Mouse (Mus musculus) midbrain, embryonic 11.5 days (tissue): ENCODE data around the gene Stam2. TPM values are rescaled to one million over a fixed set of nuclear protein-coding genes. Genes with fewer than 3 reads are reported as not detected.

Experiments
- ATAC-seq: fragments of 200-750 bp; cut with Nextera tagmentation; 2 replicates; pipeline ENCODE4 v1.8.0; 2017; ENCODE audit warnings: moderate TSS enrichment, moderate library complexity; ENCODE audit not compliant: low FRiP score
- DNase-seq: peaks from one replicate; pipeline ENCODE4 v3.0.0; 2015; ENCODE audit warnings: low spot score; ENCODE audit errors: missing footprints
- H3K27ac ChIP-seq: fragments of 300-500 bp; sonication (generic); 2 replicates; pipeline ENCODE4 v1.5.1; 2014; ENCODE audit warnings: low read depth, low read length
- H3K27me3 ChIP-seq: fragments of 300-500 bp; sonication (generic); 2 replicates; pipeline ENCODE4 v1.6.1; 2014; ENCODE audit warnings: mild to moderate bottlenecking, low read length, moderate library complexity, mixed read lengths; ENCODE audit not compliant: control insufficient read depth, insufficient read depth
- H3K36me3 ChIP-seq: fragments of 300-500 bp; sonication (generic); 2 replicates; pipeline ENCODE4 v1.6.1; 2014; ENCODE audit warnings: mild to moderate bottlenecking, low read length, moderate library complexity, mixed read lengths; ENCODE audit not compliant: control insufficient read depth, insufficient read depth
- H3K4me1 ChIP-seq: fragments of 300-500 bp; sonication (generic); 2 replicates; pipeline ENCODE4 v1.6.1; 2014; ENCODE audit warnings: low read length; ENCODE audit not compliant: control insufficient read depth, insufficient read depth
- H3K4me2 ChIP-seq: fragments of 300-500 bp; sonication (generic); 2 replicates; pipeline ENCODE4 v1.6.1; 2014; ENCODE audit warnings: mild to moderate bottlenecking, moderate library complexity
- H3K4me3 ChIP-seq: fragments of 300-500 bp; sonication (generic); 2 replicates; pipeline ENCODE4 v1.5.1; 2014; ENCODE audit warnings: low read depth, low read length
- H3K9ac ChIP-seq: fragments of 300-500 bp; sonication (generic); 2 replicates; pipeline ENCODE4 v1.6.1; 2014; ENCODE audit warnings: low read length
- H3K9me3 ChIP-seq: fragments of 300-500 bp; sonication (generic); 2 replicates; pipeline ENCODE4 v1.6.1; 2016; ENCODE audit warnings: low read length; ENCODE audit not compliant: control insufficient read depth
- WGBS: fragments of 180-500 bp; shearing (Covaris S2); extraction: QIAGEN DNeasy Blood & Tissue Kit; methylation state at CpG from one replicate; pipeline ENCODE4 v1.1.7; 2014; 5-methylcytosine and 5-hydroxymethylcytosine counted together
- polyA plus RNA-seq: library from polyadenylated mRNA; unstranded; fragments of >200 nt; fragmentation: Nextera tagmentation; extraction: Ambion mirVana; gene quantifications from 2 replicates; pipeline ENCODE4 v1.2.1, GENCODE M21; 2014

Stam2 gene
- polyA plus RNA-seq, 1 experiment from 2014 or later: 44.4 TPM

- no peaks in the 10 kb centered on the region for H3K9me3 ChIP-seq
- no peak overlapping the region for H3K9ac ChIP-seq
- H3K4me3 ChIP-seq: no peak overlapping the region
- no peak overlapping the region for H3K27ac ChIP-seq
- 84% methylated on average over 6 of the region's 6 CpGs for WGBS
- H3K36me3 ChIP-seq: no peaks in the 10 kb centered on the region
- ATAC-seq: no peak
- DNase-seq: no peak
- no peaks in the 10 kb centered on the region for H3K4me1 ChIP-seq
- H3K4me2 ChIP-seq: no peak overlapping the region
- no peaks in the 10 kb centered on the region for H3K27me3 ChIP-seq
These were observed 98.4 kb downstream of the Stam2 start for GRCm38 (mm10) chr2:52643657-52644056.

Other genes starting within 250 kb of the Stam2 start
- gene Cacnb4, start 65.5 kb downstream of the Stam2 start, polyA plus RNA-seq: 2.8 and 3.3 TPM in 2 replicates
- gene Fmnl2, start 115.6 kb upstream of the Stam2 start, polyA plus RNA-seq: 9.2 and 9.4 TPM in 2 replicates